Mouse (Mus musculus): ENCODE results near the gene Mroh9.

DNA sequence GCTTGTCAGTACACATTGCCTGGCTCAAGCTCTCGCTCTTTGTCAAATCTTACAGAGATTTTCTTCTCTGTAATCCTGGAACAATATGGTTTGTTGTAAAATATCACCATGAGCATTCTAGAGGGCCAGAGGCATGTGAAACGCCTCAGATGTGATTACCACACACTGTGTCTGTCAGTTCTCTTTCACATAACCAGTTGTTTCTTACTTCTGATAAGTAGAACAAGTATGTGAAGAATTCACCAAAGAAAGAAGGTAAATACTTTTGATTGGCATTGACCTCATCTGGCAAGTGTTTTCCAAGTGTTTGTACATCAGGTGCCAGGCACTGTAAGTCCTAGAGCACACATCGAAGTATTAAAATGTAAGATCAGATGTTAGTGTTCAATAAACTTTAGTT is 76.2 kb downstream of the Mroh9 start:
- TF ChIP-seq CTCF (conservative IDR thresholded peaks at IDR 0.05 in 1 of 2, IDR thresholded peaks at IDR 0.05 in 1 of 2; ENCODE audit: low read depth in 2 of 2, low read length in 2 of 2) (no peak), POLR2A (IDR thresholded peaks at IDR 0.05; ENCODE audit: low read depth, low read length) (no peak), SIN3A (IDR thresholded peaks at IDR 0.05; ENCODE audit: low read length) (no peak), MXI1 (IDR thresholded peaks at IDR 0.05; ENCODE audit: low read depth, low read length) (no peak), ZMIZ1 (IDR thresholded peaks at IDR 0.05; ENCODE audit: low read depth, low read length) (no peak), KAT2A (IDR thresholded peaks at IDR 0.05; ENCODE audit: insufficient replicate concordance, low read length) (no peak), EP300 (IDR thresholded peaks at IDR 0.05; ENCODE audit: low read length) (no peak), E2F4 (IDR thresholded peaks at IDR 0.05; ENCODE audit: insufficient replicate concordance, low read depth, low read length) (no peak), PAX5 (IDR thresholded peaks at IDR 0.05; ENCODE audit: low read length) (no peak), RAD21 (IDR thresholded peaks at IDR 0.05; ENCODE audit: low read depth, low read length) (no peak), ETS1 (conservative IDR thresholded peaks at IDR 0.05; ENCODE audit: low read depth, low read length) (no peak)
